Mouse (Mus musculus) forebrain, postnatal 0 days (tissue): ENCODE results near the gene Lcp2. TPM values are rescaled to one million over a fixed set of nuclear protein-coding genes. Genes with fewer than 3 reads are reported as not detected.

ENCODE experiments used
- ATAC-seq: fragments of 200-750 bp; cut with Nextera tagmentation; 2 replicates; pipeline ENCODE4 v1.8.0; 2017; ENCODE audit warnings: mild to moderate bottlenecking, moderate library complexity
- DNase-seq: peaks from one replicate; pipeline ENCODE4 v3.0.0-alpha.2; 2015
- H3K27ac ChIP-seq: fragments of 300-500 bp; sonication (generic); 2 replicates; pipeline ENCODE4 v1.5.1; 2014; ENCODE audit warnings: low read depth, mild to moderate bottlenecking, antibody characterized with exemption, low read length, moderate library complexity, mixed read lengths
- H3K27me3 ChIP-seq: fragments of 300-500 bp; sonication (generic); 2 replicates; pipeline ENCODE4 v1.6.1; 2014; ENCODE audit warnings: mild to moderate bottlenecking, low read length, mixed read lengths; ENCODE audit not compliant: insufficient read depth
- H3K36me3 ChIP-seq: fragments of 300-500 bp; sonication (generic); 2 replicates; pipeline ENCODE4 v1.6.1; 2014; ENCODE audit warnings: mild to moderate bottlenecking, moderate library complexity; ENCODE audit not compliant: insufficient read depth
- H3K4me1 ChIP-seq: fragments of 300-500 bp; sonication (generic); 2 replicates; pipeline ENCODE4 v1.6.1; 2014; ENCODE audit warnings: antibody characterized with exemption; ENCODE audit not compliant: insufficient read depth
- H3K4me2 ChIP-seq: fragments of 300-500 bp; sonication (generic); 2 replicates; pipeline ENCODE4 v1.6.1; 2014; ENCODE audit warnings: low read depth, mild to moderate bottlenecking, moderate library complexity
- H3K4me3 ChIP-seq: fragments of 300-500 bp; sonication (generic); 2 replicates; pipeline ENCODE4 v1.5.1; 2014; ENCODE audit warnings: low read depth, low read length, mixed read lengths
- H3K9ac ChIP-seq: fragments of 300-500 bp; sonication (generic); 2 replicates; pipeline ENCODE4 v1.6.1; 2014; ENCODE audit warnings: mild to moderate bottlenecking
- H3K9me3 ChIP-seq: fragments of 300-500 bp; sonication (generic); 2 replicates; pipeline ENCODE4 v1.6.1; 2016; ENCODE audit warnings: low read length
- CTCF ChIP-seq: sonication (generic); IDR thresholded peaks from 2 replicates; pipeline ENCODE4 v1.5.1; 2016; ENCODE audit warnings: antibody characterized with exemption, control low read depth, low read depth
- WGBS: fragments of 180-500 bp; shearing (Covaris S2); extraction: QIAGEN DNeasy Blood & Tissue Kit; methylation state at CpG from one replicate; pipeline ENCODE4 v1.1.7; 2014; 5-methylcytosine and 5-hydroxymethylcytosine counted together
- polyA plus RNA-seq: library from polyadenylated mRNA; unstranded; fragments of >200 nt; fragmentation: Nextera tagmentation; extraction: Ambion mirVana; gene quantifications from 2 replicates; pipeline ENCODE4 v1.2.1, GENCODE M21; 2015
- total RNA-seq: library from RNA; depleted of rRNA; stranded (reverse); fragments of >200 nt; gene quantifications from 2 replicates; pipeline ENCODE4 v1.2.3, GENCODE M21; 2014

Gene Lcp2
- total and polyA plus RNA-seq, 2 experiments from 2014 or later: 3.6 to 4.4 TPM

- Histone ChIP-seq H3K4me1 (no peaks in the 10 kb centered on the region), H3K4me3 (no peak overlapping the region), H3K9ac (no peak overlapping the region), H3K27me3 (no peaks in the 10 kb centered on the region), H3K27ac (no peak overlapping the region), H3K9me3 (no peaks in the 10 kb centered on the region), H3K36me3 (no peaks in the 10 kb centered on the region), H3K4me2 (no peak overlapping the region)
- ATAC-seq: no peak
- DNase-seq: no peak
- no peak for TF ChIP-seq CTCF
- WGBS: 77% methylated on average over 8 of the region's 8 CpGs
These were observed 15.5 kb upstream of the Lcp2 start for GRCm38 (mm10) chr11:34031015-34031805.

- no peak overlapping the region for H3K4me3 ChIP-seq
- H3K27ac ChIP-seq: no peak overlapping the region
- H3K4me2 ChIP-seq: no peak overlapping the region
- WGBS: 94% methylated on average over 5 of the region's 5 CpGs
- H3K9me3 ChIP-seq: no peaks in the 10 kb centered on the region
- H3K27me3 ChIP-seq: no peaks in the 10 kb centered on the region
- DNase-seq (no peak), ATAC-seq (no peak)
- no peaks in the 10 kb centered on the region for H3K36me3 ChIP-seq
- TF ChIP-seq CTCF: no peak
- H3K4me1 ChIP-seq: no peaks in the 10 kb centered on the region
- H3K9ac ChIP-seq: no peak overlapping the region
These were observed 12.7 kb upstream of the Lcp2 start for GRCm38 (mm10) chr11:34034008-34034505.

GRCm38 (mm10) chr11:34034794-34035193 lies 11.9 kb upstream of the Lcp2 start:
- no peak for ATAC-seq
- 78% methylated on average over 2 of the region's 2 CpGs for WGBS
- TF ChIP-seq CTCF: no peak

GRCm38 (mm10) chr11:34035909-34036658 lies 10.6 kb upstream of the Lcp2 start:
- no peaks in the 10 kb centered on the region for H3K36me3 ChIP-seq
- TF ChIP-seq CTCF: no peak

More at GRCm38 (mm10) chr11:34034794-34035193, 11.9 kb upstream of the Lcp2 start:
- no peak for DNase-seq
- Histone ChIP-seq H3K4me2 (no peak overlapping the region), H3K4me1 (no peaks in the 10 kb centered on the region), H3K27ac (no peak overlapping the region), H3K9me3 (no peaks in the 10 kb centered on the region), H3K27me3 (no peaks in the 10 kb centered on the region), H3K9ac (no peak overlapping the region), H3K4me3 (no peak overlapping the region), H3K36me3 (no peaks in the 10 kb centered on the region)

GRCm38 (mm10) chr11:34040061-34040460 lies 6.7 kb upstream of the Lcp2 start:
- H3K27ac ChIP-seq: no peak overlapping the region
- no peak overlapping the region for H3K4me2 ChIP-seq
- no peak for ATAC-seq
- WGBS: 77% methylated on average over 5 of the region's 5 CpGs
- TF ChIP-seq CTCF: no peak
- no peaks in the 10 kb centered on the region for H3K4me1 ChIP-seq
- H3K27me3 ChIP-seq: no peaks in the 10 kb centered on the region
- no peaks in the 10 kb centered on the region for H3K36me3 ChIP-seq
- H3K9me3 ChIP-seq: no peaks in the 10 kb centered on the region
- H3K4me3 ChIP-seq: no peak overlapping the region
- no peak for DNase-seq
- no peak overlapping the region for H3K9ac ChIP-seq

More at GRCm38 (mm10) chr11:34035909-34036658, 10.6 kb upstream of the Lcp2 start:
- no peak overlapping the region for H3K4me2 ChIP-seq
- no peaks in the 10 kb centered on the region for H3K9me3 ChIP-seq
- no peak overlapping the region for H3K4me3 ChIP-seq
- H3K4me1 ChIP-seq: no peaks in the 10 kb centered on the region
- no peaks in the 10 kb centered on the region for H3K27me3 ChIP-seq
- H3K9ac ChIP-seq: no peak overlapping the region
- DNase-seq (no peak), ATAC-seq (no peak)
- no peak overlapping the region for H3K27ac ChIP-seq
- WGBS: 87% methylated on average over 5 of the region's 5 CpGs

GRCm38 (mm10) chr11:34042808-34043207 lies 3.9 kb upstream of the Lcp2 start:
- H3K4me3 ChIP-seq: no peak overlapping the region
- H3K9me3 ChIP-seq: no peaks in the 10 kb centered on the region
- no peak overlapping the region for H3K27ac ChIP-seq
- no peaks in the 10 kb centered on the region for H3K4me1 ChIP-seq
- no peak for ATAC-seq
- H3K36me3 ChIP-seq: no peaks in the 10 kb centered on the region
- TF ChIP-seq CTCF: no peak
- no peak overlapping the region for H3K4me2 ChIP-seq
- 71% methylated on average over 1 of the region's 1 CpGs for WGBS
- H3K27me3 ChIP-seq: no peaks in the 10 kb centered on the region
- no peak overlapping the region for H3K9ac ChIP-seq
- DNase-seq: no peak

- WGBS: 88% methylated on average over 5 of the region's 5 CpGs
- H3K27me3 ChIP-seq: no peaks in the 10 kb centered on the region
- TF ChIP-seq CTCF: no peak
- no peak overlapping the region for H3K27ac ChIP-seq
- H3K4me3 ChIP-seq: no peak overlapping the region
- DNase-seq (no peak), ATAC-seq (no peak)
- no peaks in the 10 kb centered on the region for H3K9me3 ChIP-seq
- H3K4me2 ChIP-seq: no peak overlapping the region
- H3K9ac ChIP-seq: no peak overlapping the region
- no peaks in the 10 kb centered on the region for H3K36me3 ChIP-seq
- no peaks in the 10 kb centered on the region for H3K4me1 ChIP-seq
These were observed 820 bp downstream of the Lcp2 start for GRCm38 (mm10) chr11:34047542-34047937.
